Mouse (Mus musculus): ENCODE data around the gene Vps13d.

Gene Vps13d

GRCm38 (mm10) chr4:145037631-145038416 is 157.0 kb downstream of the Vps13d start:
- DNase-seq (ENCODE audit: low read depth, low spot score), result no peak

- DNase-seq (ENCODE audit: low read depth, low spot score), result peak; percentile 39
These were observed 157.8 kb downstream of the Vps13d start for GRCm38 (mm10) chr4:145037006-145037405.

- no peak for DNase-seq (ENCODE audit: low read depth, low spot score)
These were observed 159.4 kb downstream of the Vps13d start for GRCm38 (mm10) chr4:145035450-145035849.

- no peak for DNase-seq (ENCODE audit: low read depth, low spot score)
These were observed 160.1 kb downstream of the Vps13d start for GRCm38 (mm10) chr4:145034506-145035243.

- no peak for DNase-seq (ENCODE audit: low read depth, low spot score)
These were observed 161.4 kb downstream of the Vps13d start for GRCm38 (mm10) chr4:145033392-145033791.

- DNase-seq (ENCODE audit: low read depth, low spot score), result no peak
These were observed 162.2 kb downstream of the Vps13d start for GRCm38 (mm10) chr4:145032637-145033036.

GRCm38 (mm10) chr4:145031510-145031909 is 163.3 kb downstream of the Vps13d start:
- DNase-seq (ENCODE audit: low read depth, low spot score), result no peak

- peak; percentile 59 for DNase-seq (ENCODE audit: low read depth, low spot score)
These were observed 168.4 kb downstream of the Vps13d start for GRCm38 (mm10) chr4:145026449-145026851.

- DNase-seq (ENCODE audit: low read depth, low spot score), result no peak
These were observed 169.4 kb downstream of the Vps13d start for GRCm38 (mm10) chr4:145025409-145025762.

- DNase-seq (ENCODE audit: low read depth, low spot score), result peak; percentile 84
These were observed 170.0 kb downstream of the Vps13d start for GRCm38 (mm10) chr4:145024694-145025408.

- DNase-seq (ENCODE audit: low read depth, low spot score), result no peak
These were observed 170.9 kb downstream of the Vps13d start for GRCm38 (mm10) chr4:145023911-145024310.

GRCm38 (mm10) chr4:145022815-145023214 is 172.0 kb downstream of the Vps13d start:
- no peak for DNase-seq (ENCODE audit: low read depth, low spot score)

- DNase-seq (ENCODE audit: low read depth, low spot score), result no peak
These were observed 172.6 kb downstream of the Vps13d start for GRCm38 (mm10) chr4:145022211-145022610.

GRCm38 (mm10) chr4:145020383-145020782 is 174.4 kb downstream of the Vps13d start:
- no peak for DNase-seq (ENCODE audit: low read depth, low spot score)

- DNase-seq (ENCODE audit: low read depth, low spot score), result no peak
These were observed 175.6 kb downstream of the Vps13d start for GRCm38 (mm10) chr4:145019121-145019714.

GRCm38 (mm10) chr4:145017745-145018144 is 177.1 kb downstream of the Vps13d start:
- DNase-seq (ENCODE audit: low read depth, low spot score), result peak; percentile 62

GRCm38 (mm10) chr4:145016669-145017068 is 178.1 kb downstream of the Vps13d start:
- no peak for DNase-seq (ENCODE audit: low read depth, low spot score)

GRCm38 (mm10) chr4:145014632-145014960 is 180.2 kb downstream of the Vps13d start:
- no peak for DNase-seq (ENCODE audit: low read depth, low spot score)

- DNase-seq (ENCODE audit: low read depth, low spot score), result peak; percentile 57
These were observed 180.8 kb downstream of the Vps13d start for GRCm38 (mm10) chr4:145013760-145014631.

GRCm38 (mm10) chr4:145013187-145013586 is 181.6 kb downstream of the Vps13d start:
- DNase-seq (ENCODE audit: low read depth, low spot score), result peak; percentile 60

- DNase-seq (ENCODE audit: low read depth, low spot score), result no peak
These were observed 183.6 kb downstream of the Vps13d start for GRCm38 (mm10) chr4:145011156-145011555.
